Mouse (Mus musculus) retina, embryonic 14.5 days (tissue): ENCODE measurements around the gene Kti12.

Experiments
- DNase-seq: peaks from one replicate; pipeline ENCODE4 v3.0.0-alpha.2; 2015; ENCODE audit warnings: low spot score

Kti12 gene

DNA sequence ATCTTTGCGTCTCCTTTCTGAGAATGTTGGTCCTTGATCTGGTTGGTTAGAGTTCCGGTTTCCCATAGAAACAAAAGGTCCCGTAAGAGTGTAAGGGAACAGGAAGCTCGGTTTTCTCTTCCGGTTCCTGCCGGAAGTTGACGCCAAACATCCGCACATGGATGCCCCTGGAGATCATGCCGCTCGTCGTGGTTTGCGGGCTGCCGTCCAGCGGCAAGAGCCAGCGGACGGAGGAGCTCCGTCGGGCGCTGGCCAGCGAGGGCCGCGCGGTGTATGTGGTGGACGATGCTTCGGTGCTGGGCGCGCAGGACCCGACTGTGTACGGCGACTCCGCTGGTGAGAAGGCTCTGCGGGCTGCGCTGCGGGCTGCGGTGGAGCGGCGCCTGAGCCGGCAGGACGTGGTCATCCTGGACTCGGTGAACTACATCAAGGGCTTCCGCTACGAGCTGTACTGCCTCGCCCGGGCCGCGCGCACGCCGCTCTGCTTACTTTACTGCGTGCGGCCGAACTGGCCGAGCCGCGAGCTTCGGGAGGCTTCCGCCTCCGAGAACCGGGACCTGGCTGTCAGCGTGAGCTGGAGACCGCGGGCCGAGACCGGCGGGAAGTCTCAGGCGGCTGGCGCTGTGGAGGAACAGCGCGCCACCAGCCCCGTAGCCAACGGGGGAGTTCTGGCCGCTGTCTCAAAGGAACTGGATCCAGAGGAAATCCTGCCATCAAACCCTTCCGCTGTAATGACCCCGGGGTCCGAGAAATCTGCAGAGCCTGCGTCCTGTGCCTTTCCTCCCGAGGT, at the start of gene Kti12:
Gene Kti12 (plus strand): TSS at position 71 of the 790 bp plus-strand sequence.
- peak; percentile 87 for DNase-seq

GRCm38 (mm10) chr4:108798083-108798830, 49.3 kb upstream of the Kti12 start:
- DNase-seq = peak; percentile 85

DNA sequence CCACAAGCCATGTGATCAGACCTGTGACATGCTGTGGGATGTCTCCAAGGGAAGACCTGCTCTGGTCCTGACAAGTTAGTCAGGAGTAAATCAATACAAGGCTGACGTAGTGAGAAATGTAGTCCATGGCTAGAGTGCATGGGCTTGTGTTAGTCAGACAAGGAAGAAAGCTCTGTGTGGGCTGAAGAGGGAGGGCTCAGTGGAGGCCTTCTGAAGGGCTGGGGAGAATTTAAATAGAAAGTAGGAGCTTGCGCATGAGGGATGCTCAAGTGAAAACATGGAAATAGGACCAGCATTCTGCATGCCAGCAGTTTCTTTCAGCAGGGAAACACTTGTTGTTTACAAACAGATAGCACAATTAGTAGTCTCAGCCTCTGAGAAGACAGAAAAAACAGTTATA, 44.0 kb upstream of the Kti12 start:
- DNase-seq = no peak

- DNase-seq = no peak
Measured at GRCm38 (mm10) chr4:108811142-108811541, 36.4 kb upstream of the Kti12 start.

- no peak for DNase-seq
Measured at GRCm38 (mm10) chr4:108811550-108811949, 36.0 kb upstream of the Kti12 start.

DNA sequence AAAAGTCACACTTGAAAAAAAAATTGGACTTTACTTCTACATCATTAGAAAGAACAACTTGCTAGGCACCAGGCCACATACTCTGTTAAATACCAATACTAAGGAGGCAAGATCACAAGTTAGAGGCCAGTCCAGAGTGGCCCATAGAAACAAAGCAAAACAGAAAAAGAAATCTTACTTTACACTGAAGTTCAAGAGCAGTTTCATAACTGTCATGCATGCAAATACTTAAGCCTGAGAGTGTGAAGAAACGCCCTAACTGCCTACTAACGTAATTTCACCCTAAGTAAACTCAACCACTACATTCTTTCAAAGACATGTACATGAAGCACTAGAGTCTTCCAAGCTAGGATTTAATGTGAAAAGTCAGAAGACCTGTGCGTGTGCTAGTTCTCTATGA, 21.9 kb upstream of the Kti12 start:
- no peak for DNase-seq

DNA sequence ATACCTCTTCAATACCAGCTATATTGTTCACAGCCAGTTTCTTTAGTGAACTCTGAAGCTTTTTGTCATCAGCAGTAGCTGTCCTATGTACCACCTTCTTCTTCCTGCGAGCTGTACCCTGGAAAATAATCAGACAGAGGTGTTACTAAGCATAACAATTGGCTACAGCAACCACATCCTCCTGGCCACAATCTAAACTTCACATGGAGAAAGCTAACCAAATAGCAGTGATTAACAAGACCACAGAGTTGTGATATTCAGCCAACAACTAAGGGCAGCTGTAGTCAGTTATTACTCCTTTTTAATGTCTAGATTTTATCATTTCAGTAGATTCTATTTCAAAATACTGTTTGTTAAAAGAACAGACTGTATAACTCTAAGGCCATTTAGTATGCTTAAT, 21.5 kb upstream of the Kti12 start:
- DNase-seq = no peak

DNA sequence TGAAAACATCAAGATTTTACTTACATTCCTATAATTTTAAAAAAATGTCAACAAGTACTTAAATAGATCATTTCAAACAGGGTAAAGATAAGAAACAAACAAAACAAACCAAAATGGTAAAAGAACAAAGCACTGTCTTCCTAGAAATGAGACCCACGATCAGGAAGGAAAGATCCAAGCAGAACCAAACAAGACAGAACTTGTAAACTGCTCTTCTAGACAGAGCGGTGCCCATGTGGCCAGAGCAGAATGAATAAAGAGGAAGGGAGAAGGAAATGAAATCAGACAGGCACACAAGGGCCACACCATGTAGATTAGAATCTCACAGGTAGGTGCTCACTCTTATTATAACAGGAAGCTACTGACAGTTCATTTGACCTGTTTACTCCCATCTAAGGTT, 20.9 kb upstream of the Kti12 start:
- DNase-seq = no peak

DNA sequence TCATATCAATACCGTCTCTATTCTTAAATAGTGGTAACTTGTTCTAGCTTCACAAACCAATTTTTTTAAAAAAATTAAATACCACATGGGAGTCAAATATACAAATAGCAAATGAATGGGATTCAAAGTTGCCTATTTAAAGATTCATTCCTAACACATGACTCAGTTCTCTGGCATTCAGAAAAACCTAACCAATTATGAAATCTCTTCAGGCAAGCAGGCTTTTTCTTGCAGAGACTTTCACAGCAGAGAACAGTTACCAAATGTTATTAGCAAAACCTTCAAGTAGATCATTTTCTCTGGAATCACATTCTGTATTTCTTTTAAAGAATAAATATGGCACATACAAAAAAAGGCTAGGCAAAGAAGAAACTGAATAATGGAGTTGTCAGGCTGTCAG, 16.9 kb upstream of the Kti12 start:
- no peak for DNase-seq

- peak; percentile 96 for DNase-seq
Measured at GRCm38 (mm10) chr4:108832916-108833827, 14.4 kb upstream of the Kti12 start, which contains the start of gene Btf3l4. Gene Btf3l4 (minus strand): TSS chr4:108833614.

GRCm38 (mm10) chr4:108833828-108834114, 13.8 kb upstream of the Kti12 start:
- DNase-seq = no peak

GRCm38 (mm10) chr4:108834115-108834970, 13.2 kb upstream of the Kti12 start, which contains the start of gene Txndc12:
Gene Txndc12 (plus strand): TSS chr4:108834601.
- peak; percentile 92 for DNase-seq

- DNase-seq = peak; percentile 39
Measured at GRCm38 (mm10) chr4:108834971-108835311, 12.6 kb upstream of the Kti12 start.

DNA sequence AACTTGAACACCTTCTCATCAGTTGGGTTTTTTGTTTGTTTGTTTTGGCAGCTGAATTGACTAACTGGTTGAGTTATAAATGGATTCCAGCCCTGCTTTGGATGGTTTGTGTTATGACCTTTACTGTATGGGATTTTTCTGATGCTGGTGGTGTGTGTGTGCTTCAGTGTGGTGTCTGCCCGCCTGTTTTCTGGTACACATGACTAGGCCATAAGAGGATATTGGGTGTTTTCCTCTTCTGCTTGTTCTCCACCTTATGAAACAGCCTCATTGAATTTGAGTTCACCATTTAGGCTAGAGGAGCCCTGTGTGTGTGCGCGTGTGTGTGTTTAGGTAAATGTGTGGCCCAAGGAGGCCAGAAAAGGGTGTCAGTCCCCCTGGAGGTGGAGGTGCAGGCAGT, 12.1 kb upstream of the Kti12 start:
- DNase-seq = no peak

GRCm38 (mm10) chr4:108838031-108838430, 9.6 kb upstream of the Kti12 start:
- no peak for DNase-seq

GRCm38 (mm10) chr4:108841920-108842578, 5.5 kb upstream of the Kti12 start:
- DNase-seq = no peak

GRCm38 (mm10) chr4:108843336-108843735, 4.2 kb upstream of the Kti12 start:
- no peak for DNase-seq

GRCm38 (mm10) chr4:108845824-108846569, 1.6 kb upstream of the Kti12 start:
- no peak for DNase-seq

- peak; percentile 22 for DNase-seq
Measured at GRCm38 (mm10) chr4:108848505-108848848, 892 bp downstream of the Kti12 start, which contains the start of gene A730015C16Rik. Gene A730015C16Rik (minus strand): TSS chr4:108848619.

DNA sequence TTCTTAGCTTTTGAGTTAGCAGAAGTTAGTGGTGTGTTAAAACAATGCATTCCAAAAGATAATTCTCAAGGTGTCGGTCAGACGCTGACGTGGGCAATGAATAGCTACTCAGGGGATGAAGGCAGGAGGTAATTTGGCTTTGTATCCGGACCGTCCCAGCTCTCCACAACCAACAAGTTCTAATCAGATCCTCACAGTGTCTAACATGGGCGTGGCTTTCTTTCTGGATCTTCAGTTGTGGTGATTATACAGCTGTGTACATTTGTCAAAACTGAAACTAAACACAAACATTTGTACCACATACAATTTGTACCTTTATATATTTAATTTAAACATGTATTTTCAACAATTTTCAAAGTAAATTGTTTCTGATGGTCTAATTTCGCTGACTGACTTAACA, 19.2 kb downstream of the Kti12 start:
- DNase-seq = no peak
